Mouse (Mus musculus) heart, postnatal 14 days (tissue): ENCODE data around the gene Rasa4. TPM values are rescaled to one million over a fixed set of nuclear protein-coding genes. Genes with fewer than 3 reads are reported as not detected.
"Not testable (repeated sequence)": the region's sequence is repeated elsewhere in the genome, so short reads cannot be mapped to it uniquely, and the experiment has no call there.

Experiments
- DNase-seq, 2 experiments: peaks; one replicate each; pipeline ENCODE4 v3.0.0; 2021 to 2022
- intact Hi-C: fragments of 180-260 bp; cut with DNase I; formaldehyde crosslinking; loops from one replicate; pipeline ENCODE4 v1.15.1; 2025
- long read RNA-seq, 2 experiments: library from polyadenylated mRNA; stranded (forward); transcript quantifications; one replicate each; pipeline ENCODE4 v2.0.0; 2021
- total RNA-seq, 2 experiments: library from RNA; stranded (reverse); gene quantifications; 2 replicates each; pipeline ENCODE4 v1.2.3; 2021

The Rasa4 gene
- total RNA-seq: 1 to 10 TPM; 6.6 to 8.3 TPM
- long read RNA-seq, experiment 1, partial matches to known transcripts: 0 of 5 reads
- long read RNA-seq, experiment 1, other reads (novel, unspliced or antisense): 3 of 5 reads
- long read RNA-seq, experiment 2, partial matches to known transcripts: 0 of 4 reads
- long read RNA-seq, experiment 2, other reads (novel, unspliced or antisense): 2 of 4 reads

DNA sequence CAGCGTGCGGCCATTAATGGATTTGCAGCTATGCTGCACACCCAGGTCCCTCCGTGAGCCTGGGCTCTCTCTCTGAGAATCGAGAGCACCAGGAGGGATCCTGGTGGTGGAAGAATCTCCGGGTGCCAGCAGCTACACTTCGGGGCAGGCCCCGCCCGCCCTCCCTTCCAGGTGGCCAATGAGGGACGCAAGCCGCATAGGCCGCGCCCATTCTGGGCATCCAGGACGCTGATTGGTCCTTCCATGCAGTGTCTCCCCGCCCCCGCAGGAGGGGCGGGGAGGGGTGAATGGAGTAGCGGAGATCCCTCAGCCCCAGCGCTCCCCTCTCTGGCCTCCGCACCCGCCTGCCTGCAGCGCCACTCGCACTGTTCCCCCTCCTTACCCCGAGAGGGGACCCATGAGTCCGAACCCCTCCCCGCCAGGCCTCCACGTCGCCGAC, at the start of gene Rasa4:
Gene Rasa4 (plus strand): TSS at position 248 of the 439 bp plus-strand sequence.
- DNase-seq: peak; percentile 93
- intact Hi-C loops: no loop called here

DNA sequence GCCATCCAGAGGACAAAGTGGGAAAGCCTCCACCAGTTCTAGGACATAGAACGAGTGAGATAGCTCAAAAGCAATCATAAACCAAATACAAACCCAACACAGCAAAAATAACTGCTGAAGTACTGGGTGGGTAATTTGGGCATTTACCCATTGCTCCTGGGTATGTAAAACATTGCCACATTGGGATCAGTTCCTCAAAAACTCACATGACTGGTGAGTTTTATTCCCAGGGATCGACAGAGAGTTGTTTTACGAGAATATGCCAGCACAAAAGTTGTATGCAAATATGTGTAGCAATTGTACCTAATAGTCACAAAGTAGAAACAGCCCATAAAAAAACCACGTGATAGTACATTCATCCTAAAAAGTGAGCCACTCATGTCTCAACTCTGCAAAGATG, 48.8 kb upstream of the Rasa4 start:
- intact Hi-C loops: no loop called here

DNA sequence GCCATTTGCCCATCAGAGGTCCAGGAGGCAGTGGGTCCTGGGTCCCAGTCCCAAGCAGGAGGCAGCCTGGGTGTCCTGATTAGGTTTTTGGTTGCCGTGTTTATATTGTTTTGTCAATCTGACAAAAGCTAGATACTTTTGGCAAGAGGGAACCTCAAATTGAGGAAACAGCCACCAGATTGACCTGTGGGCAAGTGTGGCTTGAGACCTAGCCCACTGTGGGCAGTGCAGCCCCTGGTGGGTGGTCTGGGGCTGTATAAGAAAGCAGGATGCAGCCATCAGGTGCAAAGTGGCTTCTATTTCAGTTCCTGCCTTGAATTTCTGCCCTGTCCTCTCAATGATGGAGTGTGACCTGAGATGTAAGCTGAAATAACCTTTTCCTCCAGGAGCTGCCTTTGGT, 48.4 kb upstream of the Rasa4 start:
- intact Hi-C loops: no loop called here
- DNase-seq: no peak

More for the DNA sequence above, 48.8 kb upstream of the Rasa4 start:
- no peak for DNase-seq

DNA sequence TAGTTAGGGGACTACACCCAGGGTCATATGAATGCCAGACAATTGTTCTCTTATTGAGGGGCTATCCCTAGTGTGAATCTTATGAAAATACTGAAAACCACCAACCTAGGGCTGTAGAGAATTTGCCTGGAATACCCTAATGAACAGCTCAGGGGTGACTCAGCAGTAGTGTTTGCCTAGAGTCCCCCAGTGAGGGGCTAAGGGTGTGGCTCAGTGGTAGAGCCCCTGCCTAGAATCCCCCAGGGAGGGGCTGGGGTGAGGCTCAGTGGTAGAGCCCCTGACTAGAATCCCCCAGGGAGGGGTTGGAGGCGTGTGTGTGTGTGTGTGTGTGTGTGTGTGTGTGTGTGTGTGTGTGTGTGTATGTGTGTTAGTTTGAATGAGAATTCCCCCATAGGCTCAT, 47.0 kb upstream of the Rasa4 start:
- intact Hi-C loops: no loop called here
- DNase-seq: no peak

DNA sequence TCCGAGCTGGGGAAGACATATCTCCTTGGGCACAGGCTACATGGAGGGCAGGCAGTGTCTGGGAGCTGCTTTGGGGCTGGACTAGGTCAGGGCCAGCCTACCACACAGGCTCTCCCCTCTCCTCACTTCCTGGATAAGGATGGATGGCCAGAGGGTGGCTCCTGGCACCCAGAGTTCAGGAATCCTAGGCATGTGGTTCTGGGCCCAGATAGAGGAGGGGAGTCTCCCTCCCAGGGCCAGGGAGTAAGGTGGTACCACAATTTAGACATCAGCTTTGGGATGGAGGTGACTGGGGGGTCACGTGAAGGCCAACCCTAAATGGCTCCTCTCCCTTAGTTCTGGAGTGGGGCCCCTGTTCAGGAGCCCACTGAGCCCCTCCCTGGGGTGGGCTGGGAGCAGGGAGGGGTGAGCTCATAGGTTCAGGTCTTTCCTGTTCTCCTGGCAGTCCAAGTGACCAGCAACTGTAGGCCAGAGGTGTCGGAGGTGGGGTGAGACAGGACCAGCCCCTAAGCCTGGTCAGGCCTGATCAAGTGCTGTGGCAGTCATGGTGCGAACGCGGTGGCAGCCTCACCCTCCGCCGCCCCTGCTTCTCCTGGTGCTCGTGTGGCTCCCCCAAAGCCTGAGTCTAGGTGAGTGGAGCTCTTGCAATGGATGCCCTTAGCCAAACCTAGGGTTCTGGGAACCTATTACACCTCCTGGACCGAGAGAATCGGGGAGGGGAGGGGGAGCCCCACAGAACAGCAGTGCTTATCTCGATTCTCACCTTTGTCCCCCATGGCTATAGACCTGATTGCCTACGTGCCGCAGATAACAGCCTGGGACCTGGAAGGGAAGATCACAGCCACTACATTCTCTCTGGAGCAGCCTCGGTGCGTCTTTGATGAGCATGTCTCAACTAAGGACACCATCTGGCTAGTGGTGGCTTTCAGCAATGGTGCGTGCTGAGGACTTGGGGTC, 45.2 kb upstream of the Rasa4 start, which contains the start of gene Upk3b:
Gene Upk3b (plus strand): TSS at position 239 of the 957 bp plus-strand sequence.
- intact Hi-C loops: no loop called here
- DNase-seq: no peak

DNA sequence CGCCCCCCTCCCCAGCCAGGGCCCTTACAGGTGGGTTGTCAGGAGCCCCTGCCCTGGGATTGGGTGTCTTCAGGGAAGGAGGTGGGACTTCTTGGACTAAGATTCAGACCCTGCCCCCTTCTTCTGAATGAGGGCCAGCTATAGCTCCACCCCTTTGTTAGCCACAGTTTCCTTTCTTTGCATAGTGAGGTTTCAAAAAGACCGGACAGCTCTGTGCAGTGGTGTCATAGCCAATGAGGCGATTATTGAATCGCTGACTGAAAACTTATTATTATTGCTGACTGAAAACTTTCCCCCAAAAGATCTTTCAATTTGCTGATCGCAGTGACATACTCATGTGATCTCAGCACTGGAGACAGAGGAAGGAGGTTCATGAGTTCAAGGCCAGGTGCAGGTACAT, 43.5 kb upstream of the Rasa4 start:
- no peak for DNase-seq
- intact Hi-C loops: no loop called here

DNA sequence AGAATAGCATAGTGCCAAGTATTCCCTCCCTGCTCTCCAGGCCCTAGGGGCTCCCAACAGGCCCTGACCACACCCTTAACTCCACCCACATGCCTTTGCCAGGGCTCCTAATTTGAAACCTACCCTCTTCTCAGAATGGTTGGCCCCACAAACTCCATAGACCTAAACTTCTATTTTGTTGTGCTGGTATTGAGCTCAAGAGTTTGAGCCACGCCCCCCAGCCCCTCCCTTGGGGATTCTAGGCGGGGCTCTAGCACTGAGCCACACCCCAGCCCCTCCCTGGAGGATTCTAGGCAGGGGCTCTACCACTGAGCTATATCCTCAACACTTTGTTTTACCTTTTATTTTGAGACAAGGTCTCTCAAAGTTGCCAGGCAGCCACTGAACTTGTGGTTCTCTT, 42.5 kb upstream of the Rasa4 start:
- DNase-seq: no peak
- intact Hi-C loops: no loop called here

DNA sequence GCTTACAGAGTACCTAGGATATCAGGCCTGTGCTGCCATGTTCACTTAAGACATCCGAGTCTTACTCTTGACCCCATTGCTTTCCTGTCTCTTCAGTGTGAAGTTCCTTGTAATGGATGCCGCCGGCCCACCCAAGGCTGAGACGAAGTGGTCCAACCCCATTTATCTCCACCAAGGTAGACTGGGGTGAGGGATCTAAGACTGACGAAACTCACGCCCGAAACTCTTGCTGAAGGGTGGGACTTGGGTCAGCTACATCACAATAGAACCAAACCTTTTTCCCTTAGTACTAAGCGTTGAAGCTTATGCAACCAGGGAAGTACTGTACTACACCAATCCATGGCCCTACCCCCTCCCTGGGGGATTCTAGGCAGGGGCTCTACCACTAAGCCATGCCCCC, 42.0 kb upstream of the Rasa4 start:
- no peak for DNase-seq
- intact Hi-C loops: no loop called here

DNA sequence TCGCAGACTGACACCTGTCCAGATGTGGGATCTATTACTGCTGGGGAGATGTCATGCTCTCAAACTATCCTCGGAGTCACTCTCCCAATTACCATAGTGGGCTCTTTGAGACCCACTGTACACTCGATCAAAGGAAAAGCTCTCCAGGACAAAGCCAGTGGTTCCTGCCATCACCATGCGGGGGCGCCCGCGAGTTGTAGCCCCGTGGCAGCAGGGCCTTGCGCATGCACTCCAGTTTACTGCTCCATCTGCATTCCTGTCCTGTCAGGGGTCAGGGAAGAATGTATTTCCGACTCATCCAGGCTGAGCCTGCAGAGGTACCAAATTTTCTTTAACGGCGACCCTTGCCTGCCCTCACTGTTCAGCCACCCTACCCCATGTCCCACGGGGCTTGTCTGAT, 38.9 kb upstream of the Rasa4 start:
- DNase-seq: peak in 1 of 2 experiments; percentile 26
- intact Hi-C loops: loop anchor here (2.0 to 5.0 kb wide), 3 partner anchors 44 to 143 kb away; partner anchors contain the start of gene Zp3

DNA sequence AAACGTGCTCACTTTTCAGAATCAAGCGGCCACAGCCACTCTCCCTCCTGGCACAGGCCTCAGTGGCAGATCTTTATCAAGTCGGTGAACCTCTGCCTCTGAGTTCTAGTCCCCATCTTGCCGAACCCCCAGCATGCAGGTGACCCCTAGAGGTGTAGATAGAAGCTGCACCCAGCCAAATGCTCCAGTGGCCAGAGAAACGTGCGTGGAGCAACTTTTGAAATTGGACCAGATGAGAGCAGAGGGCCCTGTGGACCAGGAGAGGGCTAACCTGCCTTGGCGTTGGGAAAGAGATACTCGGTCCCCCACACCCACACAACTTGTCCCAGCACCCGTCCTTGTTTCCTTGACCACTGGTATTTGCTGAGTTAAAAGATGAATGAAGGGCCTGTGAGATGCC, 38.3 kb upstream of the Rasa4 start:
- intact Hi-C loops: loop anchor here (2.0 to 5.0 kb wide), 3 partner anchors 43 to 143 kb away; partner anchors contain the start of gene Zp3

DNA sequence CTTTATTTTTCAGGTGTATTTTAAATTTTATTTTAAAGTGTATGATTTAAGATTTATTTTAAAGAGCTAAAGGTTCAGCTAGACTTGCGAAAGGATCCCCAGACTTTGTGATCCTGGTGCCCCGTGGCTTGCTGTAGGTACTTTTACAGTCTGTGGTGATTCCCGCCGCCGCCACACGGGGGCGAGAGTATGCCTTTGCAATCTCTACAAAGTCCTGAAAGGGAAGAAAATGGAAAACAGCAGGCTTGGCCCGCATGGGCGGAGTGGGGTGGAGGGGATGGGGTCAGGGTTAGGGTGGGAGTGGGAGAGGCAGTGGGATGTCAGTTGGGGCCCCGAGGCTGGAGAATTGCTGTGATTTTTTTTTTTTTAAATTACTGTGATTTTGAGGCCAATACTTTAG, 37.7 kb upstream of the Rasa4 start:
- intact Hi-C loops: loop anchor here (2.0 to 5.0 kb wide), 3 partner anchors 43 to 144 kb away; partner anchors contain the start of gene Zp3
- DNase-seq: peak; percentile 86 to 92

More for the DNA sequence above, 38.3 kb upstream of the Rasa4 start:
- DNase-seq: no peak

DNA sequence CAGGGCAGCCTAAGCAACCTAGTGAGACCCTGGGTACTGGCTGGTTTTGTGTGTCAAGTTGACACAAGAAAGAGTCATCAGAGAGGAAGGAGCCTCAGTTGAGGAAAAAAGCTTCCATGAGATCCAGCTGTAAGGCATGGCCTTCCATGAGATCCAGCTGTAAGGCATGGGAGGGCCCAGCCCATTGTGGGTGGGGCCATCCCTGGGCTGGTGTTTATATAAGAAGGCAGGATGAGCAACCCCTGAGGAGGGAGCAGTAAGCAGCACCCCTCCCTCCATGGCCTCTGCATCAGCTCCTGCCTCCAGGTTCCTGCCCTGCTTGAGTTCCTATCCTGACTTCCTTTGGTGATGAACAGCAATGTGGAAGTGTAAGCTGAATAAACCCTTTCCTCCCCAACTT, 35.2 kb upstream of the Rasa4 start:
- intact Hi-C loops: loop anchor here (5.0 kb wide), 2 partner anchors 66 to 146 kb away; partner anchors contain the start of gene Zp3

DNA sequence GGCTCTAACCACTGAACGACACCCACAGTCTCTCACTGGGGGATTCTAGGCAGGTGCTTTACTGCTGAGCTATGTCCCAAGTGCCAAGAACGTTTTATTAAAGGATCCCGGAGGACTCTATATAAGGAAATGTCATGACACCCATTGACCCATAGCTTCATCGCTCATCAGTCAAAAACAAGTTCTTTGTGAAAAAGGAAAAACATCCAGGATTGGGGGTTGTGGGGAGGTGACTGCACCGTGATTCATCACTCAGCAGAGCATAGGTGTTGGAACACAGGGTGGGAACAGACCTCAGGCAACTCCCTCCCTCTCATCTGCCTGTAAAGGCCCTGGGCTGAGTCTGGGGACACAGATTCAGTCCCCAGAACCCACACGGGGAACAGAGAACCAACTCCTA, 33.8 kb upstream of the Rasa4 start:
- DNase-seq: no peak
- intact Hi-C loops: loop anchor here (5.0 kb wide), 2 partner anchors 68 to 148 kb away; partner anchors contain the start of gene Zp3

More for the DNA sequence above, 35.2 kb upstream of the Rasa4 start:
- not testable (repeated sequence) for DNase-seq

DNA sequence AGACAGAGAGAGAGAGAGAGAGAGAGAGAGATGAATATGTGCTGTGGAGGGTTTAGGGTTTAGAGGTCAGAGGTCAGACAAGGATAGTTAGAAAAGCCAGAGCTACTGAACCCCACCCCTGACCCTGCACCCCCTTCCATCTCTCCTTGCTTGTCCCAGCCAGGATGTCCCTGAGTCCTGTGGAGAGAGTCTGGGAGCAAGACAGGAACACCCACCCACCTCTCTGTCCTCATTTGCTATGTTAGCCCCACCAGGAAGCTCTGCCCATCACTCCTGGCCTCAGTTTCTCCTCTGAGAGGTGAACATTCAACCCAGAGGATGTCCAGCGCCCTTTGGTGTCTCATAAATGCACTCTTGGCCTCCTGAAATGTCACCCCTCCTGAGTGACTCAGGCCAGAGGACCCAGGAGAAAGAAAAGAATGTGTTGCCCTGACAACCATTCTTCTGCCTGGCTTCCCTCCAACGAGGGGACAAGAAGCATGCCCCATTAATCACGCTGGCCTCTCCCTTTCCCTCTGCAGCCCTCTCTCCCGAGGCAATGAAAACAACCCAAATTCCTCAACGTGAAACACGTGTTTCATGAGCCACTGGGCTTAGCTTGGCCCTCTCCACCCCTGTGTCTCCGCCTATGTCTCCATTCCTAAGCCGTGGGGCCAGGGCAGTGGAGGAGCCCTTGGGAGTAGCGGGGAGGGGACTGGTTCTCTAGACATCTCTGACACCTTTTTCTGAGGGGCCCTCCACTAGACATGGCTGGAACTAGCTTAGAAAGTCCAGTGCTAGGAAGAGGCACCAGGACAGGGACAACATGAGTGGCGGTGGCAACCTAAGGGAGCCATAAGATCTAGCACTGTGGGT, 32.3 kb upstream of the Rasa4 start:
- intact Hi-C loops: no loop called here
- peak; percentile 30 to 53 for DNase-seq

DNA sequence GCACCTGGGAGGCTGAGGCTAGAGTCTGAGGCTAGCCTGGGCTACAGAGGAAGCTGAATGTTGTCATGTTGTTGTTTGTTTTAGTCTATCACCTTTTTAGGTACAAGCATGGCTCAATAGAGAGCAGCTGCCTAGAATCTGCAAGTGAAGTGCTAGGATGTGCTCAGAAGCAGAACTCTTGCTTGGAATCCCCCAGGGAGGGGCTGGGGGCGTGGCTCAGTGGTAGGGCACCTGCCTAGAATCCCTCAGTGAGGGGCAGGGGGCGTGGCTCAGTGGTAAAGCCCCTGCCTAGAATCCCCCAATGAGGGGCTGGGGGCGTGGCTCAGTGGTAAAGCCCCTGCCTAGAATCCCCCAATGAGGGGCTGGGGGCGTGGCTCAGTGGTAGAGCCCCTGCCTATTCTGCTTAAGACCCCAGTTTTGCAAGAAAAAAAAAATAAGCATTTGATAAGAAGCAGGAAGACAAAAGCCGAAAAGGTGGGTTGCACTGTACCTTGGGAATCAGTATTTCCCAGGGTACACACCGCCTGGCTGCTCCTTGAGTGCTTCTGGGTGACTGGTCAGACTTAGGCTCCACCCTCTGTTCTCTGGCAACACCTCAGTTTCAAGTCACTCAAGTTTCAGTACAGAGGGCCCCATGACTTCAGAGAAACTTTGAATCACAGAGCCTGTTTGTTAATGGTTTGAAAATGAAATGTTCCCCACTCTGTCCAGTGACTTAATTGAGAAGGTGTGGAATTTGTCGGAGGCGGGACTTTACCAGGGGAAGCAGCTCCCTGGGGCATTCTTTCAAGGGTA, 30.7 kb upstream of the Rasa4 start:
- intact Hi-C loops: no loop called here
- DNase-seq: no peak

DNA sequence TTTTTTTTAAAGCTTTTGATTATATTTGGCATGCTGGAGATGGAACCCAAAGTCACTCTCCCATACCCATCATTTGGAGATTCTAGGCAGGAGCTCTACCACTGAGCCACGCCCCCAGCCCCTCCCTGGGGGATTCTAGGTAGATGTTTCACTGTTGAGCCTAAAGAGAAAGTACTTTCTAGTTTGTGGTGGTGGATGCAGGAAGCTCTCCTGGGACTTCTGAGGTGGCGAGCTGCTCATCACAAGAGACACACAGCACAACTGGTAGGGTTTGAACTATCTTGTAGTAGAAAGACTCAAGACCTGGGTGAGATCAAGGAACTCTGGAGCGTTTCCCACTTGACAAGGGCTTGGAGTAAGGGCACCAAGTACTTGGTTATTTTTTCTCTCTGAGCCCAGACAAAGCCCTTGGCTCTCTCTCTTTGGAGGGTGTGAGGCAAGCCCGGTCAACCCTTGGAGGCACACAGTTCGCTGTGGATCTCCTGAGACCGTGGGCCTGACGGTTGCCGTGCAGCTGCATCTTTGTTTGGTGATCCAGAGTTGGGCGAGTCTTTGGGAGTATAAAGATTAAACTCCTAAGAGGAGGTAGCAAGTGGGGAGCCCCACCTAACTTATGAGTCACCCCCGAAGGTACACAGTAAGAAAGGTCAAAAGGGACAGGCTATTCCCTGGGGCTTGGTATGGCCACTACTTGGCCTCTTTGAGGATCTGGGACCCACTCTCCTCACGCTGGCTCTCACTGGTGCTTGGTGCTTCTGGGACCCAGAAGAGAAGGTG, 29.2 kb upstream of the Rasa4 start, which contains the start of gene Upk3bl:
Gene Upk3bl (plus strand): TSS at position 192 of the 777 bp plus-strand sequence.
- no peak for DNase-seq
- intact Hi-C loops: no loop called here

DNA sequence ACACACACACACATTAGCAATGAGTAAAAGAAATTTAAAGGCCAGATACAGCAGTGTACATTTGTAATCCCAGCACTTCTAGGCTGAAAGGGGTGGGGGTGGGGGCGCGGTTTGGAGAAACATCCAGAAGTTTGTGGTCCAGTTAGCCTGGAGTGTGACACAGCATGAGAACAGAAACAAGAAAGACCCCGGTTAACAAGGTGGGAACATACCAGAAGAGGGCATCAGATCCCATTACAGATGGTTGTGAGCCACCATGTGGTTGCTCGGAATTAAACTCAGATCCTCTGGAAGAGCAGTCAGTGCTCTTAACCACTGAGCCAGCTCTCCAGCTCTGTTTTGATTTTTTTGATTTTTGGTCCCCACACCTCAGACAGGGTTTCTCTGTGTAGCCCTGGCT, 27.7 kb upstream of the Rasa4 start:
- intact Hi-C loops: no loop called here
- no peak for DNase-seq

DNA sequence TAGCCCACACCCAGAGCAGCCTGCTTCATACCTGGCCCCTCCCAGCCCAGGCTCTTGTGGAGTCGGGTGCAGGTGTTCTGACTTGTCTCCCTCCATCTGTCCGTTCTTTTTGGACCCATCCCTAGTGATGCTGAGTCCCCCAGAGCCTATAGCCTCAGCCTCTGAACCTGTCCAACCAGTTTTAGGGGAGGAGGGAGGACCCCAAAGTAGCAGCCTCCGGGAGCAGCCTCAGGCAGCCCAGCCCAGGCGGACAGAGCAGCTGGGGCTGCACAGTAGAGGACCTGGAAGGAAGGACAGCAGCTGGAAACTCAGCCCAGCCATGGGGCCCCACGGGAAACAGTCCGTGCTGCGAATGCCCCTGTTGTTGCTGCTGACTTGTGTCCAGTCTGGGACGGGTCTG, 26.6 kb upstream of the Rasa4 start:
- intact Hi-C loops: no loop called here
- no peak for DNase-seq
